Mouse (Mus musculus): Measurements from ENCODE around the gene Ocm. TPM values are rescaled to one million over a fixed set of nuclear protein-coding genes. Genes with fewer than 3 reads are reported as not detected.

Gene Ocm
- total and polyA plus RNA-seq, 3 experiments: not detected

GRCm38 (mm10) chr5:144051268-144051667 lies 24.8 kb upstream of the Ocm start:
- TF ChIP-seq POLR2AphosphoS2 (IDR thresholded peaks at IDR 0.05; ENCODE audit: low read length) (no peak), SMC3 (IDR thresholded peaks at IDR 0.05; ENCODE audit: low read depth, low read length) (peak; percentile 83), MYC (IDR thresholded peaks at IDR 0.05; ENCODE audit: low read depth, low read length) (peak; percentile 70), ZC3H11A (IDR thresholded peaks at IDR 0.05; ENCODE audit: low read depth, low read length) (peak; percentile 33), MAZ (IDR thresholded peaks at IDR 0.05; ENCODE audit: low read depth, low read length) (no peak), RAD21 (IDR thresholded peaks at IDR 0.05; ENCODE audit: low read depth, low read length) (peak; percentile 64), MAX (IDR thresholded peaks at IDR 0.05; ENCODE audit: low read length) (0 out of 2 replicates have a peak, but pooled peaks have one; percentile 19), USF2 (IDR thresholded peaks at IDR 0.05; ENCODE audit: borderline replicate concordance in 1 of 2, insufficient read depth in 1 of 2, low read depth in 1 of 2, low read length in 2 of 2) (no peak), ZNF384 (IDR thresholded peaks at IDR 0.05; ENCODE audit: low read depth, low read length) (peak; percentile 47), ELF1 (IDR thresholded peaks at IDR 0.05; ENCODE audit: low read depth, low read length) (peak; percentile 24; the same call in 1 of the 2 replicates), CTCF (IDR thresholded peaks at IDR 0.05 in 2 of 3, conservative IDR thresholded peaks at IDR 0.05 in 1 of 3; ENCODE audit: control insufficient read depth in 1 of 3, insufficient read depth in 1 of 3, low read depth in 2 of 3, low read length in 3 of 3, poor library complexity in 1 of 3, severe bottlenecking in 1 of 3) (peak; percentile 73 to 84 (median 79))
- Histone ChIP-seq H3K9ac (ENCODE audit: control insufficient read depth, low read depth, low read length, poor library complexity, severe bottlenecking) (no peak overlapping the region), H3K36me3 (ENCODE audit: control insufficient read depth in 1 of 2, insufficient read depth in 2 of 2, low read length in 2 of 2) (no peaks in the 10 kb centered on the region), H3K9me3 (replicated peaks; ENCODE audit: insufficient read depth, low read length) (no peaks in the 10 kb centered on the region), H3K27ac (ENCODE audit: control insufficient read depth, low read depth, low read length) (no peak overlapping the region), H3K4me1 (ENCODE audit: control insufficient read depth in 1 of 2, insufficient read depth in 2 of 2, low read length in 2 of 2) (no peaks in the 10 kb centered on the region), H3K27me3 (ENCODE audit: control insufficient read depth in 1 of 2, insufficient read depth in 2 of 2, low read length in 2 of 2) (no peaks in the 10 kb centered on the region), H3K79me2 (ENCODE audit: control insufficient read depth, insufficient read depth, low read length, poor library complexity) (no peaks in the 10 kb centered on the region), H3K4me3 (ENCODE audit: control insufficient read depth in 1 of 2, insufficient read depth in 1 of 2, low read depth in 2 of 2, low read length in 2 of 2) (no peak overlapping the region)
- peak; percentile 58 for DNase-seq (ENCODE audit: low read depth, low spot score)

GRCm38 (mm10) chr5:144049881-144050280 lies 23.4 kb upstream of the Ocm start:
- Histone ChIP-seq H3K27me3 (ENCODE audit: control insufficient read depth in 1 of 2, insufficient read depth in 2 of 2, low read length in 2 of 2) (no peaks in the 10 kb centered on the region), H3K9me3 (replicated peaks; ENCODE audit: insufficient read depth, low read length) (no peaks in the 10 kb centered on the region), H3K27ac (ENCODE audit: control insufficient read depth, low read depth, low read length) (no peak overlapping the region), H3K4me1 (ENCODE audit: control insufficient read depth in 1 of 2, insufficient read depth in 2 of 2, low read length in 2 of 2) (no peaks in the 10 kb centered on the region), H3K4me3 (ENCODE audit: control insufficient read depth in 1 of 2, insufficient read depth in 1 of 2, low read depth in 2 of 2, low read length in 2 of 2) (no peak overlapping the region), H3K79me2 (ENCODE audit: control insufficient read depth, insufficient read depth, low read length, poor library complexity) (no peaks in the 10 kb centered on the region), H3K36me3 (ENCODE audit: control insufficient read depth in 1 of 2, insufficient read depth in 2 of 2, low read length in 2 of 2) (no peaks in the 10 kb centered on the region), H3K9ac (ENCODE audit: control insufficient read depth, low read depth, low read length, poor library complexity, severe bottlenecking) (no peak overlapping the region)
- no peak for DNase-seq (ENCODE audit: low read depth, low spot score)
- TF ChIP-seq HCFC1 (IDR thresholded peaks at IDR 0.05; ENCODE audit: low read depth, low read length) (no peak), TBP (IDR thresholded peaks at IDR 0.05; ENCODE audit: low read depth, low read length) (no peak), RAD21 (IDR thresholded peaks at IDR 0.05; ENCODE audit: low read depth, low read length) (no peak), GABPA (IDR thresholded peaks at IDR 0.05; ENCODE audit: low read depth, low read length) (no peak), POLR2AphosphoS2 (IDR thresholded peaks at IDR 0.05; ENCODE audit: low read length) (no peak), MAZ (IDR thresholded peaks at IDR 0.05; ENCODE audit: low read depth, low read length) (no peak), KAT2A (conservative IDR thresholded peaks at IDR 0.05; ENCODE audit: low read depth, low read length) (no peak), ETS1 (IDR thresholded peaks at IDR 0.05; ENCODE audit: low read depth, low read length) (no peak), USF1 (IDR thresholded peaks at IDR 0.05; ENCODE audit: low read depth, low read length) (no peak), JUND (IDR thresholded peaks at IDR 0.05; ENCODE audit: low read depth, low read length) (no peak), SMC3 (IDR thresholded peaks at IDR 0.05; ENCODE audit: low read depth, low read length) (no peak), ZMIZ1 (IDR thresholded peaks at IDR 0.05; ENCODE audit: low read depth, low read length) (no peak), CTCF (IDR thresholded peaks at IDR 0.05 in 2 of 3, conservative IDR thresholded peaks at IDR 0.05 in 1 of 3; ENCODE audit: control insufficient read depth in 1 of 3, insufficient read depth in 1 of 3, low read depth in 2 of 3, low read length in 3 of 3, poor library complexity in 1 of 3, severe bottlenecking in 1 of 3) (no peak), MEF2A (IDR thresholded peaks at IDR 0.05; ENCODE audit: extremely low read depth, insufficient replicate concordance, low read depth, low read length, poor library complexity, severe bottlenecking) (no peak), USF2 (IDR thresholded peaks at IDR 0.05; ENCODE audit: borderline replicate concordance in 1 of 2, insufficient read depth in 1 of 2, low read depth in 1 of 2, low read length in 2 of 2) (no peak), TAL1 (IDR thresholded peaks at IDR 0.05; ENCODE audit: low read length) (no peak), NRF1 (IDR thresholded peaks at IDR 0.05; ENCODE audit: insufficient read depth, low read depth, low read length, poor library complexity, severe bottlenecking) (no peak), CHD2 (IDR thresholded peaks at IDR 0.05; ENCODE audit: low read length) (no peak)

Data from MEL (cell line).